Mouse (Mus musculus) midbrain, embryonic 16.5 days (tissue): Measurements from ENCODE around the gene Qrfpr. TPM values are rescaled to one million over a fixed set of nuclear protein-coding genes. Genes with fewer than 3 reads are reported as not detected.

Source experiments
- ATAC-seq: fragments of 200-750 bp; cut with Nextera tagmentation; 2 replicates; pipeline ENCODE4 v1.8.0; 2017; ENCODE audit warnings: moderate TSS enrichment
- H3K27ac ChIP-seq: fragments of 300-500 bp; sonication (generic); 2 replicates; pipeline ENCODE4 v1.5.1; 2014; ENCODE audit warnings: mild to moderate bottlenecking, low read length, mixed read lengths
- H3K27me3 ChIP-seq: fragments of 300-500 bp; sonication (generic); 2 replicates; pipeline ENCODE4 v1.6.1; 2014; ENCODE audit warnings: low read depth, low read length, mixed read lengths; ENCODE audit not compliant: control insufficient read depth, insufficient read depth
- H3K36me3 ChIP-seq: fragments of 300-500 bp; sonication (generic); 2 replicates; pipeline ENCODE4 v1.6.1; 2014; ENCODE audit warnings: mild to moderate bottlenecking, low read length, moderate library complexity, mixed read lengths; ENCODE audit not compliant: control insufficient read depth, insufficient read depth
- H3K4me1 ChIP-seq: fragments of 300-500 bp; sonication (generic); 2 replicates; pipeline ENCODE4 v1.6.1; 2014; ENCODE audit warnings: mild to moderate bottlenecking, low read length, mixed read lengths; ENCODE audit not compliant: control insufficient read depth, insufficient read depth
- H3K4me2 ChIP-seq: fragments of 300-500 bp; sonication (generic); 2 replicates; pipeline ENCODE4 v1.6.1; 2014; ENCODE audit warnings: mild to moderate bottlenecking, low read length, mixed read lengths
- H3K4me3 ChIP-seq: fragments of 300-500 bp; sonication (generic); 2 replicates; pipeline ENCODE4 v1.5.1; 2014; ENCODE audit warnings: low read depth, mild to moderate bottlenecking, low read length, moderate library complexity, mixed read lengths
- H3K9ac ChIP-seq: fragments of 300-500 bp; sonication (generic); 2 replicates; pipeline ENCODE4 v1.6.1; 2014; ENCODE audit warnings: low read depth, low read length, mixed read lengths
- H3K9me3 ChIP-seq: fragments of 300-500 bp; sonication (generic); replicated peaks from 2 replicates; pipeline ENCODE4 v1.6.1; 2014; ENCODE audit warnings: mild to moderate bottlenecking, low read length, mixed read lengths; ENCODE audit not compliant: control insufficient read depth, poor library complexity, severe bottlenecking
- WGBS: fragments of 180-500 bp; shearing (Covaris S2); extraction: QIAGEN DNeasy Blood & Tissue Kit; methylation state at CpG from one replicate; pipeline ENCODE4 v1.1.7; 2014; 5-methylcytosine and 5-hydroxymethylcytosine counted together
- polyA plus RNA-seq: library from polyadenylated mRNA; unstranded; fragments of >200 nt; fragmentation: Nextera tagmentation; extraction: Ambion mirVana; gene quantifications from 2 replicates; pipeline ENCODE4 v1.2.1, GENCODE M21; 2015

The Qrfpr gene
- polyA plus RNA-seq, 1 experiment from 2014 or later: 2.3 TPM

- WGBS: 100% methylated on average over 1 of the region's 1 CpGs
- H3K4me2 ChIP-seq: no peak overlapping the region
- H3K9ac ChIP-seq: no peak overlapping the region
- H3K27me3 ChIP-seq: no peaks in the 10 kb centered on the region
- H3K36me3 ChIP-seq: peaks cover 21% of the 10 kb centered on the region
- no peak overlapping the region for H3K4me3 ChIP-seq
- H3K9me3 ChIP-seq: no peaks in the 10 kb centered on the region
- H3K27ac ChIP-seq: no peak overlapping the region
- H3K4me1 ChIP-seq: no peaks in the 10 kb centered on the region
- ATAC-seq: no peak
Observed at GRCm38 (mm10) chr3:36171348-36171747, 50.8 kb downstream of the Qrfpr start.

- Histone ChIP-seq H3K9me3 (no peaks in the 10 kb centered on the region), H3K27me3 (no peaks in the 10 kb centered on the region), H3K4me1 (no peaks in the 10 kb centered on the region), H3K9ac (no peak overlapping the region), H3K36me3 (peaks cover 27% of the 10 kb centered on the region), H3K27ac (no peak overlapping the region), H3K4me2 (no peak overlapping the region), H3K4me3 (no peak overlapping the region)
- 97% methylated on average over 1 of the region's 1 CpGs for WGBS
- no peak for ATAC-seq
Observed at GRCm38 (mm10) chr3:36170670-36171210, 51.4 kb downstream of the Qrfpr start.

GRCm38 (mm10) chr3:36155268-36155667 is 66.8 kb downstream of the Qrfpr start:
- ATAC-seq: no peak
- Histone ChIP-seq H3K9me3 (0 out of 2 replicates have a peak, but pooled peaks cover 5% of the 10 kb centered on the region), H3K36me3 (peaks cover 9% of the 10 kb centered on the region), H3K9ac (no peak overlapping the region), H3K4me3 (no peak overlapping the region), H3K4me2 (no peak overlapping the region), H3K27me3 (no peaks in the 10 kb centered on the region), H3K27ac (no peak overlapping the region), H3K4me1 (peaks cover 22% of the 10 kb centered on the region)
- 18% methylated on average over 5 of the region's 5 CpGs for WGBS

GRCm38 (mm10) chr3:36150934-36151686 is 71.0 kb downstream of the Qrfpr start, which contains the start of gene D3Ertd254e:
Gene D3Ertd254e (plus strand): TSS chr3:36151017.
- Histone ChIP-seq H3K4me3 (peak within 1 kb of the TSS; percentile 95), H3K9ac (peak within 1 kb of the TSS; percentile 98), H3K36me3 (no peaks in the 10 kb centered on the region), H3K27me3 (no peaks in the 10 kb centered on the region), H3K4me1 (peaks cover 22% of the 10 kb centered on the region), H3K9me3 (no peaks in the 10 kb centered on the region), H3K4me2 (peak within 1 kb of the TSS; percentile 90), H3K27ac (peak within 1 kb of the TSS; percentile 95)
- WGBS: under 1% methylated on average over 46 of the region's 54 CpGs
- peak; percentile 100 for ATAC-seq

GRCm38 (mm10) chr3:36150537-36150933 is 71.6 kb downstream of the Qrfpr start:
- peak overlapping the region; percentile 95 for H3K4me3 ChIP-seq
- no peaks in the 10 kb centered on the region for H3K36me3 ChIP-seq
- H3K27me3 ChIP-seq: no peaks in the 10 kb centered on the region
- no peak overlapping the region; the same call in 1 of the 2 replicates for H3K27ac ChIP-seq
- no peaks in the 10 kb centered on the region for H3K9me3 ChIP-seq
- peak overlapping the region; percentile 90 for H3K4me2 ChIP-seq
- no peak for ATAC-seq
- 5% methylated on average over 1 of the region's 1 CpGs for WGBS
- no peak overlapping the region for H3K9ac ChIP-seq
- peaks cover 22% of the 10 kb centered on the region for H3K4me1 ChIP-seq

GRCm38 (mm10) chr3:36138996-36139395 is 83.1 kb downstream of the Qrfpr start:
- H3K36me3 ChIP-seq: no peaks in the 10 kb centered on the region
- no peaks in the 10 kb centered on the region for H3K27me3 ChIP-seq
- no peak overlapping the region for H3K9ac ChIP-seq
- H3K4me2 ChIP-seq: no peak overlapping the region
- no peaks in the 10 kb centered on the region for H3K9me3 ChIP-seq
- ATAC-seq: no peak
- no peak overlapping the region for H3K4me3 ChIP-seq
- no peaks in the 10 kb centered on the region for H3K4me1 ChIP-seq
- no peak overlapping the region for H3K27ac ChIP-seq

GRCm38 (mm10) chr3:36138171-36138660 is 83.9 kb downstream of the Qrfpr start:
- Histone ChIP-seq H3K4me3 (no peak overlapping the region), H3K4me1 (no peaks in the 10 kb centered on the region), H3K27me3 (no peaks in the 10 kb centered on the region), H3K36me3 (no peaks in the 10 kb centered on the region), H3K4me2 (no peak overlapping the region), H3K9me3 (no peaks in the 10 kb centered on the region), H3K9ac (no peak overlapping the region), H3K27ac (no peak overlapping the region)
- no peak for ATAC-seq
- WGBS: 85% methylated on average over 1 of the region's 1 CpGs

- H3K4me3 ChIP-seq: no peak overlapping the region
- whole genome bisulfite sequencing: 59% methylated on average over 2 of the region's 2 CpGs
- H3K9ac ChIP-seq: no peak overlapping the region
- H3K4me1 ChIP-seq: no peaks in the 10 kb centered on the region
- H3K9me3 ChIP-seq: no peaks in the 10 kb centered on the region
- H3K4me2 ChIP-seq: no peak overlapping the region
- H3K27me3 ChIP-seq: no peaks in the 10 kb centered on the region
- no peaks in the 10 kb centered on the region for H3K36me3 ChIP-seq
- H3K27ac ChIP-seq: no peak overlapping the region
- ATAC-seq: no peak
Observed at GRCm38 (mm10) chr3:36137560-36137959, 84.6 kb downstream of the Qrfpr start.

GRCm38 (mm10) chr3:36136152-36136551 is 86.0 kb downstream of the Qrfpr start:
- Histone ChIP-seq H3K27ac (no peak overlapping the region), H3K4me3 (no peak overlapping the region), H3K27me3 (no peaks in the 10 kb centered on the region), H3K36me3 (no peaks in the 10 kb centered on the region), H3K4me2 (no peak overlapping the region), H3K4me1 (no peaks in the 10 kb centered on the region), H3K9ac (no peak overlapping the region), H3K9me3 (no peaks in the 10 kb centered on the region)
- ATAC-seq: no peak
